Mouse (Mus musculus): ENCODE measurements around the gene Zfp704.

- TF ChIP-seq CTCF (IDR thresholded peaks at IDR 0.05; ENCODE audit: low read depth, low read length) = no peak
- TF ChIP-seq TAL1 (conservative IDR thresholded peaks at IDR 0.05; ENCODE audit: low read depth, low read length) = no peak
Observed at GRCm38 (mm10) chr3:9407119-9407546, 202.8 kb downstream of the Zfp704 start.

Measured in G1E (cell line).